Comparison of ENCODE assay signal across 7 mouse cellular contexts in genomic region chr13:54738213-54738601, GRCm38 (mm10). TPM values are rescaled to one million over a fixed set of nuclear protein-coding genes. Genes with fewer than 3 reads are reported as not detected.
A peak's percentile ranks its signal among the peaks of the same experiment; 100 is the strongest.
DNase-seq lines count a peak whose midpoint lies in the region; ATAC-seq lines count a peak whose summit lies in the region.

No protein-coding gene starts in this region.

- DNase-seq in ovary, adult 18-20 months (ENCODE audit: low spot score), result peak; percentile 14
- no peak for DNase-seq in ovary, postnatal 14 days (ENCODE audit: low spot score)
- no peak for DNase-seq in limb, embryonic 10.5 days (ENCODE audit: low spot score)
- DNase-seq in embryo, embryonic 10 days (ENCODE audit: low spot score), result no peak

- no peaks in the 10 kb centered on the region for H3K36me3 ChIP-seq in embryonic facial prominence, embryonic 12.5 days
- H3K36me3 ChIP-seq in limb, embryonic 10.5 days, result no peaks in the 10 kb centered on the region
- no peaks in the 10 kb centered on the region for H3K36me3 ChIP-seq in stomach, embryonic 16.5 days (ENCODE audit: control insufficient read depth, insufficient read depth, low read length)

- H3K9ac ChIP-seq in embryonic facial prominence, embryonic 12.5 days, result peak overlapping the region; percentile 47
- peak overlapping the region; percentile 35; the same call in 1 of the 2 replicates for H3K9ac ChIP-seq in stomach, embryonic 16.5 days (ENCODE audit: low read length)

- peak overlapping the region; percentile 43 for H3K4me3 ChIP-seq in embryonic facial prominence, embryonic 12.5 days
- H3K4me3 ChIP-seq in limb, embryonic 10.5 days, result peak overlapping the region; percentile 50
- peak overlapping the region; percentile 45 for H3K4me3 ChIP-seq in stomach, embryonic 16.5 days (replicated peaks; ENCODE audit: low read length)

- ATAC-seq in embryonic facial prominence, embryonic 12.5 days (ENCODE audit: insufficient number of reproducible peaks, insufficient read depth, low FRiP score, low TSS enrichment), result no peak
- ATAC-seq in stomach, embryonic 16.5 days (ENCODE audit: insufficient read depth, low FRiP score), result no peak
- ATAC-seq in activated CD4-positive, CD25-positive, alpha-beta regulatory T cell, adult 4 months, result no peak

- 3% methylated on average over 34 of the region's 34 CpGs for WGBS in embryonic facial prominence, embryonic 12.5 days
- WGBS in limb, embryonic 10.5 days, result 5% methylated on average over 34 of the region's 34 CpGs
- 4% methylated on average over 34 of the region's 34 CpGs for WGBS in stomach, embryonic 16.5 days

- peak overlapping the region; percentile 76 for H3K4me2 ChIP-seq in embryonic facial prominence, embryonic 12.5 days (replicated peaks)
- peak overlapping the region; percentile 64 for H3K4me2 ChIP-seq in stomach, embryonic 16.5 days (ENCODE audit: low read depth, low read length)

- no peaks in the 10 kb centered on the region for H3K9me3 ChIP-seq in embryonic facial prominence, embryonic 12.5 days
- no peaks in the 10 kb centered on the region for H3K9me3 ChIP-seq in limb, embryonic 10.5 days (replicated peaks)
- no peaks in the 10 kb centered on the region for H3K9me3 ChIP-seq in stomach, embryonic 16.5 days (replicated peaks; ENCODE audit: control insufficient read depth, low read length)

- H3K27ac ChIP-seq in embryonic facial prominence, embryonic 12.5 days, result no peak overlapping the region
- no peak overlapping the region for H3K27ac ChIP-seq in limb, embryonic 10.5 days
- H3K27ac ChIP-seq in stomach, embryonic 16.5 days (ENCODE audit: low read length), result no peak overlapping the region

- peaks cover 13% of the 10 kb centered on the region for H3K4me1 ChIP-seq in embryonic facial prominence, embryonic 12.5 days
- H3K4me1 ChIP-seq in limb, embryonic 10.5 days, result peaks cover 17% of the 10 kb centered on the region
- peaks cover 4% of the 10 kb centered on the region; the same call in 1 of the 2 replicates for H3K4me1 ChIP-seq in stomach, embryonic 16.5 days (ENCODE audit: control insufficient read depth, insufficient read depth, low read length)

- peaks cover 50% of the 10 kb centered on the region for H3K27me3 ChIP-seq in embryonic facial prominence, embryonic 12.5 days
- peaks cover 90% of the 10 kb centered on the region for H3K27me3 ChIP-seq in limb, embryonic 10.5 days (ENCODE audit: low read depth, poor library complexity, severe bottlenecking)
- H3K27me3 ChIP-seq in stomach, embryonic 16.5 days (ENCODE audit: control insufficient read depth, insufficient read depth, low read length), result peaks cover 42% of the 10 kb centered on the region

RNA-seq across cellular contexts. Expression of gene Gprin1, which starts 11.5 kb away (rescaled TPM):
- polyA plus RNA-seq in embryonic facial prominence, embryonic 12.5 days (2016; fragmentation: Nextera tagmentation; extraction: Ambion mirVana), result 2.1 and 4.2 TPM in 2 replicates
- polyA plus RNA-seq in limb, embryonic 10.5 days (2016; fragmentation: Nextera tagmentation; extraction: Ambion mirVana), result 0.24 and 0.54 TPM in 2 replicates
- 0.19 and 0.22 TPM in 2 replicates for polyA plus RNA-seq in stomach, embryonic 16.5 days (2015; fragmentation: Nextera tagmentation; extraction: Ambion mirVana)
- not detected for polyA plus RNA-seq in activated CD4-positive, CD25-positive, alpha-beta regulatory T cell, adult 4 months (2017; shearing (Covaris generic))

RNA-seq across cellular contexts. Expression of gene Sncb, which starts 28.2 kb away (rescaled TPM):
- 0.27 and 0.37 TPM in 2 replicates for polyA plus RNA-seq in embryonic facial prominence, embryonic 12.5 days (2016; fragmentation: Nextera tagmentation; extraction: Ambion mirVana)
- not detected in 2 replicates for polyA plus RNA-seq in limb, embryonic 10.5 days (2016; fragmentation: Nextera tagmentation; extraction: Ambion mirVana)
- 0.52 and 0.72 TPM in 2 replicates for polyA plus RNA-seq in stomach, embryonic 16.5 days (2015; fragmentation: Nextera tagmentation; extraction: Ambion mirVana)
- polyA plus RNA-seq in activated CD4-positive, CD25-positive, alpha-beta regulatory T cell, adult 4 months (2017; shearing (Covaris generic)), result under 1 TPM; 0.33 to 0.62 TPM

RNA-seq across cellular contexts. Expression of gene Cdhr2, which starts 36.9 kb away (rescaled TPM):
- 0.05 and 0.06 TPM in 2 replicates for polyA plus RNA-seq in embryonic facial prominence, embryonic 12.5 days (2016; fragmentation: Nextera tagmentation; extraction: Ambion mirVana)
- 0.04 TPM in 1 of 2 replicates, not detected in the other for polyA plus RNA-seq in limb, embryonic 10.5 days (2016; fragmentation: Nextera tagmentation; extraction: Ambion mirVana)
- 9.6 and 9.9 TPM in 2 replicates for polyA plus RNA-seq in stomach, embryonic 16.5 days (2015; fragmentation: Nextera tagmentation; extraction: Ambion mirVana)
- under 1 TPM in 1 of 2 experiments, not detected in 1; 0.08 TPM for polyA plus RNA-seq in activated CD4-positive, CD25-positive, alpha-beta regulatory T cell, adult 4 months (2017; shearing (Covaris generic))

RNA-seq across cellular contexts. Expression of gene Rnf44, which starts 44.5 kb away (rescaled TPM):
- polyA plus RNA-seq in embryonic facial prominence, embryonic 12.5 days (2016; fragmentation: Nextera tagmentation; extraction: Ambion mirVana), result 58.0 and 65.3 TPM in 2 replicates
- polyA plus RNA-seq in limb, embryonic 10.5 days (2016; fragmentation: Nextera tagmentation; extraction: Ambion mirVana), result 104 and 135 TPM in 2 replicates
- polyA plus RNA-seq in stomach, embryonic 16.5 days (2015; fragmentation: Nextera tagmentation; extraction: Ambion mirVana), result 52.5 and 56.5 TPM in 2 replicates
- polyA plus RNA-seq in activated CD4-positive, CD25-positive, alpha-beta regulatory T cell, adult 4 months (2017; shearing (Covaris generic)), result 10 to 100 TPM; 23.3 to 31.2 TPM

RNA-seq across cellular contexts. Expression of gene Eif4e1b, which starts 45.6 kb away (rescaled TPM):
- polyA plus RNA-seq in embryonic facial prominence, embryonic 12.5 days (2016; fragmentation: Nextera tagmentation; extraction: Ambion mirVana), result not detected in 2 replicates
- polyA plus RNA-seq in limb, embryonic 10.5 days (2016; fragmentation: Nextera tagmentation; extraction: Ambion mirVana), result not detected in 2 replicates
- polyA plus RNA-seq in stomach, embryonic 16.5 days (2015; fragmentation: Nextera tagmentation; extraction: Ambion mirVana), result not detected in 2 replicates
- polyA plus RNA-seq in activated CD4-positive, CD25-positive, alpha-beta regulatory T cell, adult 4 months (2017; shearing (Covaris generic)), result not detected
